Mouse (Mus musculus): ENCODE measurements at regions not wholly inside any gene's neighbourhood (a gene's known extent, or its start where the extent isn't known, plus 50 kb on each side); places are given as distances from the start of the nearest gene placed in this dataset.

DNA sequence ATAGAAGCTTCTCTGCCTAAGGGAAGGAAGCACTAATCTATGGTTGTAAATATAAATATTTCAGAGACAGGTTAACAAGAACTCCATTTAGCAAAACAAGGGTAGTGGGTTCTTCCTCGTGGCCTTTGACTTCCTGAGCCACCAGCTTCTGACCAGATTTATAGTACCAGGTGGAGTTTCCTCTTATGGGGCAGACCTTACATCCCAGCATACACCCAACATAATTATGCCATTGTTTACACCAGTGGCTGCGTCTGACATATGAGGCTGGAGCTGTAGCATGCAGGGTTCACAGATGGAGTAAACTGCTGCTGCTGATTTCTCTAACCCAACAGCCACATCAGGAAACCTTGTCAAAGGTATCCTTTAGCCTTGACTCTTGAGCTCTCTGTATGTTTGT is 75.5 kb downstream of the Trib2 start:
- no peak for TF ChIP-seq CTCF (IDR thresholded peaks at IDR 0.05; ENCODE audit: borderline replicate concordance, control insufficient read depth, extremely low read depth, insufficient read depth, low read length, poor library complexity)
- no peak for TF ChIP-seq POLR2A (IDR thresholded peaks at IDR 0.05; ENCODE audit: control insufficient read depth, extremely low read depth, insufficient read depth, low read length, poor library complexity)
